Mouse (Mus musculus) 3T3-L1 (cell line): ENCODE measurements around the gene Lpcat4.
"Not testable (repeated sequence)": the region's sequence is repeated elsewhere in the genome, so short reads cannot be mapped to it uniquely, and the experiment has no call there.

ENCODE experiments used
- DNase-seq: peaks from one replicate; pipeline ENCODE4 v3.0.0-alpha.2; 2015; ENCODE audit warnings: low read depth, low spot score

The Lpcat4 gene

GRCm38 (mm10) chr2:112261748-112262653 is 22.7 kb downstream of the Lpcat4 start, which contains the start of gene Nop10:
TSS of gene Nop10 (plus strand) at chr2:112261926.
- DNase-seq, result peak; percentile 96

DNA sequence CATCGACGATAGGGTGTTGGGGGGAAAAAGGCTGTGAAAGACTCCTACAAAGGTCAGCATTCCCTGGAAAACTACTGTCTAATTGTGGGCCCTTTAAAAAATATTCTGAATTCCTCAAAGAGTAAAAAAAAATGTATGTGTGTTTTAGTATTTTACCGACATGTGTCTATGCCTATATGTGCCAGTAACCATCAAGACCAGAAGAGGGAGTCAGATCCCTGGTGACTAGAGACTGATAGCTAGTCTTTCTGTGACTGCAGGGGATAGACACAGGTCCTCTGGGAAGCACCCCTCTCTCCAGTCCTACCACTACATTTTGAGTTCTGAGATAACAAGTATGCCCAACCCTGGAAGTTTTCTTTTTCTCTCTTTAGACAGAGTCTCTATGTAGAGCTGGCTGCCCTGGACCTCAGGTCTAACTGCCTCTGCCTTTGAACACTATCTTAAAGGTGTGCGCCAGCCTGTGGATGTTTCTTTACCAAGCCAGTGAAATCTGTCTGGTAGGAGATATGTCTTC is 23.6 kb downstream of the Lpcat4 start:
- DNase-seq, result peak; percentile 82

DNA sequence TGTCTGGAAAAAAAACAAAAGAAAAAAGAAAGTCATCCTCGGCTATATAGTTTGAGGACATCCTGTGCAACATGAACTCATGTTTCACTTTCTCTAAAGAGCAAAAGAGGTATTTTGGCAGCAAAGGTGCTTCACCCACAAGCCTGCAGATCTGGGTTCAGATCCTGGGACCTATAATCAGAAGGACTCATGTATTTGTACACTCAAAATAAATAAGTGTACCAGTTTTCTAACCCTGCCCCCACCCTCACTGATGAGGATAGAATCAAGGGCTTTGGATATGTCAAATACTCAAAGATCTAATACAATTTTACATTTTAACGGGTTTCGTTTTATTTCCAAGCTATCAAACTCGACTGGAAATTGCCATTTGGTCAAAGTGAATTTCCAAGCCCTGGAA is 25.1 kb downstream of the Lpcat4 start:
- no peak for DNase-seq

- DNase-seq, result peak; percentile 90
Observed at GRCm38 (mm10) chr2:112265448-112266241, 26.4 kb downstream of the Lpcat4 start, which contains the start of gene Slc12a6. TSS of gene Slc12a6 (plus strand) at chr2:112265825.

- peak; percentile 63 for DNase-seq
Observed at GRCm38 (mm10) chr2:112266242-112266592, 26.9 kb downstream of the Lpcat4 start, which contains the start of gene Gm21985. TSS of gene Gm21985 (plus strand) at chr2:112266314.

GRCm38 (mm10) chr2:112266780-112267179 is 27.5 kb downstream of the Lpcat4 start:
- DNase-seq, result no peak

GRCm38 (mm10) chr2:112267547-112268269 is 28.4 kb downstream of the Lpcat4 start:
- no peak for DNase-seq

DNA sequence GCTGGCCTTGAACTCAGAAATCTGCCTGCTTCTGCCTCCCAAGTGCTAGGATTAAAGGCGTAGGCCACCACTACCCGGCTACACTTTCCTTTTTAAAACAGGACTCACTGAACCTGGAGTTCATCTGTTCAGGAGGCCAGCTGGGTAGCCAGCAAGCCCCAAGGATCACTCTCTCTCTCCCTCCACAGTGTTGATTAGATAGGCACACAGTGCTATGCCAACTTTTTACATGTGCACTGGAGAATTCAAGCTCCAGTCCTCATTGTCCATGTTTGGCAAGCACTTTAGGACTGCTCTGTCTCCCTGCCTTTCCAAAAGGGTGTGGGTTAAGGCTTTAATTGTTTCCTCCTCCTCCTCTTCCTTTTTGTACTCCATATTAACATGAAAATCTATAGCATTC is 30.7 kb downstream of the Lpcat4 start:
- no peak for DNase-seq

- no peak for DNase-seq
Observed at GRCm38 (mm10) chr2:112272909-112273308, 33.6 kb downstream of the Lpcat4 start.

DNA sequence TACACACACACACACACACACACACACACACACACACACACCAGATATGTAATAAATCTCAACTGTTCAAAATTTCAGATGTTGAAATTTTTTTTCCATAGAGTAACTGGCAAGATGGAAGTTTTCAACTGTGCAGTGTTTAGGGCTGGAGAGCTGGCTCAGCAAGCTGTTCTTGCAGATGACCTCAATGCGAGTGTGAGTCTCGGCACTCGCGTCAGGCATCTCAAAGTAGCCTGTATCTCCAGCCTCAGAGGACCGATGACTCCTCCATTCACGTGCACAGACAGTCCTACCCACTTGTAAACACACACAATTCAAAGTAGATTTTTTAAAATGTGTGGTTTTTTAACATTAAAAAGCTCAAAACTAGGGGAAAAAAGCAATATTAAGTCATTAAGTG is 34.2 kb downstream of the Lpcat4 start:
- DNase-seq, result no peak

DNA sequence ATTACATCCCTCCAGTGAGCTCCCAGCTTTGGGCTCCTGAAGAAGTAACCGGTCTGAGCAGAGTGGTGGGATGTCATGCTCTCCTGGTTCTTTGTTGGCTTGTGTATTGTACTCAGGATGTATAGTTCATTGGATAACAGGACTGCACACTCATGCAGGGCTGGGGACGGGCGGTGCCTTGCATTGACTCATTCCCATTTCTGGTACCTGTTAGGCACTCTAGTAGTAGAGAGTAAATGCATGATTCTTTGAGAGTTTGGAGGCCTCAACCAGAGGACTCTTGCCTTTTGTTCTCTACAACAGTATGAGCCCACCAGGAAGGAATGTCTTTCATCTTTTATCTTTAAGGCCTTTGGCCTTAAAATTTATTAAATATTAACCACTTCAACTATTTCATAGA is 37.6 kb downstream of the Lpcat4 start:
- DNase-seq, result no peak

GRCm38 (mm10) chr2:112282846-112283245 is 43.6 kb downstream of the Lpcat4 start:
- DNase-seq, result no peak

GRCm38 (mm10) chr2:112284363-112285030 is 45.2 kb downstream of the Lpcat4 start:
- no peak for DNase-seq

DNA sequence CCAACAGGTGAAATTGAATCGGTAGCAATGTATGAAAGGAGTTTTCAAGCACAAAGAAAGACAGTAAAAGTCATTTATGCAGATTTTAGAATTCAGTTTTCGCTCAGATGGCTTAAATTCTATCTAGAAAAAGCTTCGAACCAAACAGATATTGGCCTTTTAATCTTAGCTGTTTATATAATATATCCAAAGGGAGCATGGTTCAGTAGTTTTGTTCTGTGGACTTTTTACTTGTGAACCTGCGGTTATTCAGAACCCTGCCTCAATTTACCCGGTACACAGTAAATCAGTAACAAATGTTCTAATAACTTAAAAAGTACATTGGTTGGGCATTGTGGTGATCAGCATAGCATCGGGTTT is 45.7 kb downstream of the Lpcat4 start:
- no peak for DNase-seq

DNA sequence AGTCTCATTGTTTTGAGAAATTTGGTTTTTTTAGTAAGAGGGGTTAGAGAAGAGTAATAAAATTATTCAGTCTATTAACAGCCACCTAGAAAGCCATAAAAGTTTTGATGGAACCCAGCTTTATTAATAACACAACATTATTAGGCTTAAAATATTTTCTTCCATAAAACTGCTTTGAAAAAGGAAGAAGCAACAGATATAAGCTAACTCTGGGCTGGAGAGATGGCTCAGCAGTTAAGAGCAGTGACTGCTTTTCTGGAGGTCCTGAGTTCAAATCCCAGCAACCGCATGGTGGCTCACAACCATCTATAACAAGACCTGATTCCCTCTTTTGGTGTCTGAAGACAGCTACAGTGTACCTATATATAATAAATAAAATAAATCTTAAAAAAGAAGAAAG is 46.8 kb downstream of the Lpcat4 start:
- DNase-seq, result not testable (repeated sequence)

GRCm38 (mm10) chr2:112287059-112287458 is 47.8 kb downstream of the Lpcat4 start:
- DNase-seq, result no peak

GRCm38 (mm10) chr2:112289507-112289906 is 50.2 kb downstream of the Lpcat4 start:
- no peak for DNase-seq

GRCm38 (mm10) chr2:112292823-112293222 is 53.6 kb downstream of the Lpcat4 start:
- no peak for DNase-seq

DNA sequence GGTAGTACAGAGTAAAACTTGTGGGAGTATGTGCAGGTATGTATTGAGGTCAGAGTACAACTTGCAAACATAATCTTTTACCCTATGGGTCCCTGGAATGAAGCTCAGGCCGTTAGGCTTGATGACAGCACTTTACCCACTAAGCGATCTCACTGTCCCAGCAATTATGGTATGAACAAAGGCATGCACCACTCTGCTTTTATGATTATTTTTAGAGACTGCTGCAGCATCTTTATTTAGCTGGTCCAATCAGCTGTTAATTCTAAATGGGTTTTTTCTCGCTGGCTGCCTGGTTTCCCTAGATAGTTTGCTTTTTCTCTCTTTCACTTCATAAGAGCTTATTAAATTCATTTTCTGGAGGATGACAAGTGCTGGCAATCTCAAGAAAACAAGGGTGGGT is 56.9 kb downstream of the Lpcat4 start:
- no peak for DNase-seq
